Mouse (Mus musculus): ENCODE measurements around the gene Ankrd23. TPM values are rescaled to one million over a fixed set of nuclear protein-coding genes. Genes with fewer than 3 reads are reported as not detected.

Ankrd23 gene
- total and polyA plus RNA-seq, 2 experiments from 2014 or later = 5.3 to 9.8 TPM

GRCm38 (mm10) chr1:36535477-36536396 is 946 bp downstream of the Ankrd23 start:
- Histone ChIP-seq H3K9ac (no peak overlapping the region), H3K27ac (ENCODE audit: low read depth, low read length) (no peak overlapping the region), H3K27me3 (ENCODE audit: insufficient read depth, low read length) (no peaks in the 10 kb centered on the region), H3K4me1 (ENCODE audit: insufficient read depth) (no peaks in the 10 kb centered on the region), H3K4me2 (ENCODE audit: low read depth) (no peak overlapping the region), H3K9me3 (ENCODE audit: low read length) (no peaks in the 10 kb centered on the region), H3K4me3 (ENCODE audit: low read depth, low read length) (no peak overlapping the region), H3K36me3 (ENCODE audit: insufficient read depth) (peaks cover 7% of the 10 kb centered on the region)
- DNase-seq = no peak
- WGBS = 82% methylated on average over 11 of the region's 11 CpGs
- no peak for ATAC-seq
- TF ChIP-seq CTCF (IDR thresholded peaks at IDR 0.05; ENCODE audit: low read depth) = no peak

- H3K36me3 ChIP-seq (ENCODE audit: insufficient read depth) = peaks cover 6% of the 10 kb centered on the region; the same call in 1 of the 2 replicates
Measured at GRCm38 (mm10) chr1:36534595-36535058, 2.1 kb downstream of the Ankrd23 start.

GRCm38 (mm10) chr1:36533546-36533945 is 3.1 kb downstream of the Ankrd23 start:
- Histone ChIP-seq H3K36me3 (ENCODE audit: insufficient read depth) (peaks cover 6% of the 10 kb centered on the region; the same call in 1 of the 2 replicates), H3K27ac (ENCODE audit: low read depth, low read length) (no peak overlapping the region), H3K9me3 (ENCODE audit: low read length) (no peaks in the 10 kb centered on the region), H3K27me3 (ENCODE audit: insufficient read depth, low read length) (no peaks in the 10 kb centered on the region), H3K9ac (no peak overlapping the region), H3K4me3 (ENCODE audit: low read depth, low read length) (no peak overlapping the region), H3K4me2 (ENCODE audit: low read depth) (no peak overlapping the region), H3K4me1 (ENCODE audit: insufficient read depth) (no peaks in the 10 kb centered on the region)
- no peak for TF ChIP-seq CTCF (IDR thresholded peaks at IDR 0.05; ENCODE audit: low read depth)
- 88% methylated on average over 6 of the region's 6 CpGs for WGBS
- DNase-seq = no peak
- no peak for ATAC-seq

More at GRCm38 (mm10) chr1:36534595-36535058, 2.1 kb downstream of the Ankrd23 start:
- H3K9me3 ChIP-seq (ENCODE audit: low read length) = no peaks in the 10 kb centered on the region
- DNase-seq (no peak), ATAC-seq (no peak)
- WGBS = 84% methylated on average over 6 of the region's 6 CpGs
- no peaks in the 10 kb centered on the region for H3K4me1 ChIP-seq (ENCODE audit: insufficient read depth)
- H3K27ac ChIP-seq (ENCODE audit: low read depth, low read length) = no peak overlapping the region
- TF ChIP-seq CTCF (IDR thresholded peaks at IDR 0.05; ENCODE audit: low read depth) = no peak
- H3K9ac ChIP-seq = no peak overlapping the region
- no peak overlapping the region for H3K4me3 ChIP-seq (ENCODE audit: low read depth, low read length)
- H3K27me3 ChIP-seq (ENCODE audit: insufficient read depth, low read length) = no peaks in the 10 kb centered on the region
- H3K4me2 ChIP-seq (ENCODE audit: low read depth) = no peak overlapping the region

- Histone ChIP-seq H3K4me1 (ENCODE audit: insufficient read depth) (no peaks in the 10 kb centered on the region), H3K36me3 (ENCODE audit: insufficient read depth) (peaks cover 6% of the 10 kb centered on the region; the same call in 1 of the 2 replicates), H3K4me2 (ENCODE audit: low read depth) (no peak overlapping the region), H3K9me3 (ENCODE audit: low read length) (no peaks in the 10 kb centered on the region), H3K9ac (no peak overlapping the region), H3K4me3 (ENCODE audit: low read depth, low read length) (no peak overlapping the region), H3K27ac (ENCODE audit: low read depth, low read length) (no peak overlapping the region), H3K27me3 (ENCODE audit: insufficient read depth, low read length) (no peaks in the 10 kb centered on the region)
- 88% methylated on average over 12 of the region's 12 CpGs for WGBS
- no peak for DNase-seq
- no peak for ATAC-seq
- no peak for TF ChIP-seq CTCF (IDR thresholded peaks at IDR 0.05; ENCODE audit: low read depth)
Measured at GRCm38 (mm10) chr1:36531461-36531860, 5.2 kb downstream of the Ankrd23 start.

- no peak for ATAC-seq
- 91% methylated on average over 7 of the region's 7 CpGs for WGBS
Measured at GRCm38 (mm10) chr1:36530962-36531361, 5.7 kb downstream of the Ankrd23 start.

GRCm38 (mm10) chr1:36530485-36530884 is 6.2 kb downstream of the Ankrd23 start:
- ATAC-seq = no peak
- H3K27me3 ChIP-seq (ENCODE audit: insufficient read depth, low read length) = no peaks in the 10 kb centered on the region
- H3K4me1 ChIP-seq (ENCODE audit: insufficient read depth) = no peaks in the 10 kb centered on the region
- no peak overlapping the region for H3K4me3 ChIP-seq (ENCODE audit: low read depth, low read length)
- H3K9ac ChIP-seq = no peak overlapping the region
- 72% methylated on average over 8 of the region's 8 CpGs for WGBS
- H3K4me2 ChIP-seq (ENCODE audit: low read depth) = no peak overlapping the region
- peaks cover 16% of the 10 kb centered on the region for H3K36me3 ChIP-seq (ENCODE audit: insufficient read depth)
- no peak for DNase-seq
- H3K27ac ChIP-seq (ENCODE audit: low read depth, low read length) = no peak overlapping the region
- no peak for TF ChIP-seq CTCF (IDR thresholded peaks at IDR 0.05; ENCODE audit: low read depth)
- H3K9me3 ChIP-seq (ENCODE audit: low read length) = no peaks in the 10 kb centered on the region

More at GRCm38 (mm10) chr1:36530962-36531361, 5.7 kb downstream of the Ankrd23 start:
- H3K9ac ChIP-seq = no peak overlapping the region
- H3K4me3 ChIP-seq (ENCODE audit: low read depth, low read length) = no peak overlapping the region
- peaks cover 11% of the 10 kb centered on the region for H3K36me3 ChIP-seq (ENCODE audit: insufficient read depth)
- no peak for TF ChIP-seq CTCF (IDR thresholded peaks at IDR 0.05; ENCODE audit: low read depth)
- no peak for DNase-seq
- no peaks in the 10 kb centered on the region for H3K9me3 ChIP-seq (ENCODE audit: low read length)
- no peak overlapping the region for H3K27ac ChIP-seq (ENCODE audit: low read depth, low read length)
- no peak overlapping the region for H3K4me2 ChIP-seq (ENCODE audit: low read depth)
- H3K27me3 ChIP-seq (ENCODE audit: insufficient read depth, low read length) = no peaks in the 10 kb centered on the region
- H3K4me1 ChIP-seq (ENCODE audit: insufficient read depth) = no peaks in the 10 kb centered on the region

- 88% methylated on average over 4 of the region's 4 CpGs for WGBS
- no peak overlapping the region for H3K9ac ChIP-seq
- no peak for TF ChIP-seq CTCF (IDR thresholded peaks at IDR 0.05; ENCODE audit: low read depth)
- H3K4me1 ChIP-seq (ENCODE audit: insufficient read depth) = no peaks in the 10 kb centered on the region
- H3K36me3 ChIP-seq (ENCODE audit: insufficient read depth) = peaks cover 22% of the 10 kb centered on the region
- no peak overlapping the region for H3K27ac ChIP-seq (ENCODE audit: low read depth, low read length)
- H3K9me3 ChIP-seq (ENCODE audit: low read length) = no peaks in the 10 kb centered on the region
- H3K27me3 ChIP-seq (ENCODE audit: insufficient read depth, low read length) = no peaks in the 10 kb centered on the region
- ATAC-seq (no peak), DNase-seq (no peak)
- no peak overlapping the region for H3K4me2 ChIP-seq (ENCODE audit: low read depth)
- H3K4me3 ChIP-seq (ENCODE audit: low read depth, low read length) = no peak overlapping the region
Measured at GRCm38 (mm10) chr1:36529875-36530274, 6.8 kb downstream of the Ankrd23 start.
